Mouse (Mus musculus) intestine, postnatal 0 days (tissue): ENCODE measurements around the gene Gdf1. TPM values are rescaled to one million over a fixed set of nuclear protein-coding genes. Genes with fewer than 3 reads are reported as not detected.
A peak's percentile ranks its signal among the peaks of the same experiment; 100 is the strongest.

ENCODE experiments used
- ATAC-seq: fragments of 200-750 bp; cut with Nextera tagmentation; 2 replicates; pipeline ENCODE4 v1.8.0; 2017; ENCODE audit warnings: mild to moderate bottlenecking, moderate TSS enrichment, moderate library complexity
- H3K27ac ChIP-seq: fragments of 300-500 bp; sonication (generic); 2 replicates; pipeline ENCODE4 v1.5.1; 2014; ENCODE audit warnings: mild to moderate bottlenecking, low read depth, low read length, moderate library complexity
- H3K27me3 ChIP-seq: fragments of 300-500 bp; sonication (generic); replicated peaks from 2 replicates; pipeline ENCODE4 v1.6.1; 2014; ENCODE audit warnings: low read length, mixed read lengths; ENCODE audit not compliant: control insufficient read depth, insufficient read depth
- H3K36me3 ChIP-seq: fragments of 300-500 bp; sonication (generic); 2 replicates; pipeline ENCODE4 v1.6.1; 2014; ENCODE audit warnings: mild to moderate bottlenecking, moderate library complexity; ENCODE audit not compliant: control insufficient read depth, insufficient read depth
- H3K4me1 ChIP-seq: fragments of 300-500 bp; sonication (generic); replicated peaks from 2 replicates; pipeline ENCODE4 v1.6.1; 2014; ENCODE audit warnings: antibody characterized with exemption, low read length, mixed read lengths; ENCODE audit not compliant: control insufficient read depth, insufficient read depth
- H3K4me2 ChIP-seq: fragments of 300-500 bp; sonication (generic); replicated peaks from 2 replicates; pipeline ENCODE4 v1.6.1; 2014; ENCODE audit warnings: low read depth, mild to moderate bottlenecking, moderate library complexity
- H3K4me3 ChIP-seq: fragments of 300-500 bp; sonication (generic); 2 replicates; pipeline ENCODE4 v1.5.1; 2014; ENCODE audit warnings: low read depth, low read length
- H3K9ac ChIP-seq: fragments of 300-500 bp; sonication (generic); 2 replicates; pipeline ENCODE4 v1.6.1; 2014; ENCODE audit warnings: mild to moderate bottlenecking, low read depth, low read length
- H3K9me3 ChIP-seq: fragments of 300-500 bp; sonication (generic); 2 replicates; pipeline ENCODE4 v1.6.1; 2016; ENCODE audit warnings: mixed run types; ENCODE audit not compliant: control insufficient read depth
- CTCF ChIP-seq: sonication (generic); IDR thresholded peaks from 2 replicates; pipeline ENCODE4 v1.5.1; 2016; ENCODE audit warnings: low read depth, mild to moderate bottlenecking, control low read depth, antibody characterized with exemption, moderate library complexity
- WGBS: fragments of 180-500 bp; shearing (Covaris S2); extraction: QIAGEN DNeasy Blood & Tissue Kit; methylation state at CpG from one replicate; pipeline ENCODE4 v1.1.7; 2014; 5-methylcytosine and 5-hydroxymethylcytosine counted together
- polyA plus RNA-seq: library from polyadenylated mRNA; unstranded; fragments of >200 nt; fragmentation: Nextera tagmentation; extraction: Ambion mirVana; gene quantifications from 2 replicates; pipeline ENCODE4 v1.2.1, GENCODE M21; 2015

Gene Gdf1
- polyA plus RNA-seq, 1 experiment from 2014 or later = not detected

GRCm38 (mm10) chr8:70286737-70287136 lies 42.9 kb upstream of the Gdf1 start:
- Histone ChIP-seq H3K9me3 (no peaks in the 10 kb centered on the region), H3K4me2 (no peak overlapping the region), H3K4me3 (no peak overlapping the region), H3K27ac (no peak overlapping the region), H3K4me1 (no peaks in the 10 kb centered on the region), H3K27me3 (no peaks in the 10 kb centered on the region), H3K36me3 (peaks cover 47% of the 10 kb centered on the region), H3K9ac (no peak overlapping the region)
- WGBS = 94% methylated on average over 8 of the region's 8 CpGs
- peak; percentile 54 for TF ChIP-seq CTCF
- no peak for ATAC-seq

GRCm38 (mm10) chr8:70293988-70294405 lies 35.6 kb upstream of the Gdf1 start:
- Histone ChIP-seq H3K9ac (no peak overlapping the region), H3K9me3 (no peaks in the 10 kb centered on the region), H3K27ac (no peak overlapping the region), H3K36me3 (peaks cover 90% of the 10 kb centered on the region), H3K4me2 (no peak overlapping the region), H3K27me3 (no peaks in the 10 kb centered on the region), H3K4me3 (no peak overlapping the region), H3K4me1 (no peaks in the 10 kb centered on the region)
- WGBS = 57% methylated on average over 5 of the region's 5 CpGs
- TF ChIP-seq CTCF = no peak
- no peak for ATAC-seq

- peak overlapping the region; percentile 21; the same call in 1 of the 2 replicates for H3K27ac ChIP-seq
- 83% methylated on average over 3 of the region's 3 CpGs for WGBS
Observed at GRCm38 (mm10) chr8:70300881-70301280, 28.7 kb upstream of the Gdf1 start.

GRCm38 (mm10) chr8:70302358-70302890 lies 27.2 kb upstream of the Gdf1 start, which contains the start of the genes Ddx49 and Cope:
Gene Ddx49, minus strand, starts transcription at chr8:70302489.
Gene Cope, plus strand, starts transcription at chr8:70302518.
- H3K36me3 ChIP-seq = peaks cover 48% of the 10 kb centered on the region
- H3K9ac ChIP-seq = peak within 1 kb of the TSS; percentile 87
- peak within 1 kb of the TSS; percentile 86 for H3K4me2 ChIP-seq
- peak within 1 kb of the TSS; percentile 91 for H3K4me3 ChIP-seq
- no peaks in the 10 kb centered on the region for H3K9me3 ChIP-seq
- H3K27me3 ChIP-seq = no peaks in the 10 kb centered on the region
- peak; percentile 87 for ATAC-seq
- peaks cover 2% of the 10 kb centered on the region; the same call in 1 of the 2 replicates for H3K4me1 ChIP-seq
- TF ChIP-seq CTCF = no peak
- WGBS = under 1% methylated on average over 40 of the region's 40 CpGs
- H3K27ac ChIP-seq = peak within 1 kb of the TSS; percentile 62

More at GRCm38 (mm10) chr8:70300881-70301280, 28.7 kb upstream of the Gdf1 start:
- Histone ChIP-seq H3K9ac (no peak overlapping the region), H3K36me3 (peaks cover 48% of the 10 kb centered on the region), H3K4me1 (peaks cover 2% of the 10 kb centered on the region; the same call in 1 of the 2 replicates), H3K9me3 (no peaks in the 10 kb centered on the region), H3K4me2 (no peak overlapping the region), H3K4me3 (no peak overlapping the region), H3K27me3 (no peaks in the 10 kb centered on the region)
- TF ChIP-seq CTCF = no peak
- no peak for ATAC-seq

GRCm38 (mm10) chr8:70302901-70303300 lies 26.7 kb upstream of the Gdf1 start:
- Histone ChIP-seq H3K9me3 (no peaks in the 10 kb centered on the region), H3K4me2 (peak overlapping the region; percentile 86), H3K27ac (peak overlapping the region; percentile 62), H3K4me3 (peak overlapping the region; percentile 91), H3K4me1 (peaks cover 2% of the 10 kb centered on the region; the same call in 1 of the 2 replicates), H3K36me3 (peaks cover 48% of the 10 kb centered on the region), H3K9ac (peak overlapping the region; percentile 87), H3K27me3 (no peaks in the 10 kb centered on the region)
- TF ChIP-seq CTCF = no peak
- 2% methylated on average over 16 of the region's 16 CpGs for WGBS
- 0 out of 2 replicates have a peak, but pooled peaks have one; percentile 24 for ATAC-seq

GRCm38 (mm10) chr8:70309311-70309710 lies 20.3 kb upstream of the Gdf1 start:
- ATAC-seq = no peak
- Histone ChIP-seq H3K4me1 (no peaks in the 10 kb centered on the region), H3K27ac (no peak overlapping the region), H3K4me2 (no peak overlapping the region), H3K9ac (no peak overlapping the region), H3K9me3 (no peaks in the 10 kb centered on the region), H3K27me3 (no peaks in the 10 kb centered on the region), H3K4me3 (no peak overlapping the region), H3K36me3 (peaks cover 80% of the 10 kb centered on the region)
- WGBS = 29% methylated on average over 2 of the region's 2 CpGs
- TF ChIP-seq CTCF = peak; percentile 73
